Mouse (Mus musculus) cerebellum, adult 11-12 months (tissue): ENCODE measurements at regions not wholly inside any gene's neighbourhood (a gene's known extent, or its start where the extent isn't known, plus 50 kb on each side); places are given as distances from the start of the nearest gene placed in this dataset.

Experiments
- DNase-seq: peaks from one replicate; pipeline ENCODE4 v3.0.0; 2022

- no peak for DNase-seq
Observed at GRCm38 (mm10) chr10:29921658-29922057, 278.7 kb downstream of the Cenpw start.

- DNase-seq: no peak
Observed at GRCm38 (mm10) chr10:29897780-29898363, 302.5 kb downstream of the Cenpw start.

GRCm38 (mm10) chr10:29864566-29864965 lies 328.9 kb upstream of the Rspo3 start:
- DNase-seq: no peak

GRCm38 (mm10) chr10:29855749-29856313 lies 320.2 kb upstream of the Rspo3 start:
- no peak for DNase-seq

- DNase-seq: no peak
Observed at GRCm38 (mm10) chr10:29852516-29852915, 316.8 kb upstream of the Rspo3 start.

GRCm38 (mm10) chr10:29824939-29825658 lies 289.4 kb upstream of the Rspo3 start:
- DNase-seq: no peak

GRCm38 (mm10) chr10:29824413-29824812 lies 288.7 kb upstream of the Rspo3 start:
- no peak for DNase-seq

GRCm38 (mm10) chr10:29823177-29823576 lies 287.5 kb upstream of the Rspo3 start:
- no peak for DNase-seq

- DNase-seq: no peak
Observed at GRCm38 (mm10) chr10:29803915-29804545, 268.4 kb upstream of the Rspo3 start.

GRCm38 (mm10) chr10:29802637-29803036 lies 267.0 kb upstream of the Rspo3 start:
- DNase-seq: no peak

GRCm38 (mm10) chr10:29794663-29795062 lies 259.0 kb upstream of the Rspo3 start:
- DNase-seq: no peak

GRCm38 (mm10) chr10:29786220-29786810 lies 250.6 kb upstream of the Rspo3 start:
- no peak for DNase-seq

GRCm38 (mm10) chr10:29736677-29737076 lies 201.0 kb upstream of the Rspo3 start:
- no peak for DNase-seq

GRCm38 (mm10) chr10:29725319-29725718 lies 189.7 kb upstream of the Rspo3 start:
- DNase-seq: no peak

GRCm38 (mm10) chr10:29710967-29711366 lies 175.3 kb upstream of the Rspo3 start:
- no peak for DNase-seq

- no peak for DNase-seq
Observed at GRCm38 (mm10) chr10:29708653-29709052, 173.0 kb upstream of the Rspo3 start.

- DNase-seq: no peak
Observed at GRCm38 (mm10) chr10:29693009-29693935, 157.6 kb upstream of the Rspo3 start.

- DNase-seq: no peak
Observed at GRCm38 (mm10) chr10:29689529-29689928, 153.9 kb upstream of the Rspo3 start.

- no peak for DNase-seq
Observed at GRCm38 (mm10) chr10:29686982-29687381, 151.3 kb upstream of the Rspo3 start.

- DNase-seq: no peak
Observed at GRCm38 (mm10) chr10:29674377-29674776, 138.7 kb upstream of the Rspo3 start.

GRCm38 (mm10) chr10:29661752-29662151 lies 126.1 kb upstream of the Rspo3 start:
- DNase-seq: no peak

GRCm38 (mm10) chr10:29640249-29640648 lies 104.6 kb upstream of the Rspo3 start:
- DNase-seq: no peak
